Mouse (Mus musculus): ENCODE measurements around the gene Szt2. TPM values are rescaled to one million over a fixed set of nuclear protein-coding genes. Genes with fewer than 3 reads are reported as not detected.
A peak's percentile ranks its signal among the peaks of the same experiment; 100 is the strongest.

Szt2 gene
- polyA plus RNA-seq, 1 experiment from 2014 or later = 8.7 TPM

DNA sequence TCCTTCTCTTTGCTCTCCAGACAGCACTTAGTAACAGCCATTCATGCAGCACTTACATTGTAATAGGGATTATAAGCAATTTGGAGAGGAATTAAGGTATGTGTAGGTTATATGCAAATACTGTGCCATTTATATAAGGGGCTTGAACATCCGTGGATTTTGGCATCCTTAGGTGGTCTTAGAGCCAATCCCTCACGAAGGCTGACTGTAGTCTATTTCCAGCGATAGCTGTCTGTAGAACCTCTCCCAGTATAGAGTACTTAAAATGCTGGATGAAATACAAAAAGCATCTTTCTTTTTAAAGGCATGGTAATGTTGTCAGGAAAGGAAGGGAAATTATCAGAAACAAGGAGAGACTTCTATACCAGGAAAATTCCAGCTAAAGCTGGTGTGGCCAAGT lies 67.6 kb downstream of the Szt2 start:
- no peak overlapping the region for H3K4me2 ChIP-seq (ENCODE audit: low read depth, low read length)
- no peaks in the 10 kb centered on the region for H3K27me3 ChIP-seq (replicated peaks; ENCODE audit: control insufficient read depth, insufficient read depth, low read length)
- no peaks in the 10 kb centered on the region for H3K9me3 ChIP-seq (ENCODE audit: control insufficient read depth, low read length)
- no peak overlapping the region for H3K27ac ChIP-seq (replicated peaks; ENCODE audit: low read depth, low read length)
- 77% methylated on average over 3 of the region's 3 CpGs for WGBS
- H3K4me1 ChIP-seq (ENCODE audit: control insufficient read depth, insufficient read depth, low read length) = peaks cover 3% of the 10 kb centered on the region; the same call in 1 of the 2 replicates
- no peak overlapping the region for H3K4me3 ChIP-seq (ENCODE audit: low read depth, low read length)
- no peak overlapping the region for H3K9ac ChIP-seq (ENCODE audit: low read depth, low read length)
- DNase-seq (ENCODE audit: low spot score) (no peak), ATAC-seq (ENCODE audit: low read depth) (no peak)
- H3K36me3 ChIP-seq (ENCODE audit: control insufficient read depth, insufficient read depth, low read length) = no peaks in the 10 kb centered on the region

DNA sequence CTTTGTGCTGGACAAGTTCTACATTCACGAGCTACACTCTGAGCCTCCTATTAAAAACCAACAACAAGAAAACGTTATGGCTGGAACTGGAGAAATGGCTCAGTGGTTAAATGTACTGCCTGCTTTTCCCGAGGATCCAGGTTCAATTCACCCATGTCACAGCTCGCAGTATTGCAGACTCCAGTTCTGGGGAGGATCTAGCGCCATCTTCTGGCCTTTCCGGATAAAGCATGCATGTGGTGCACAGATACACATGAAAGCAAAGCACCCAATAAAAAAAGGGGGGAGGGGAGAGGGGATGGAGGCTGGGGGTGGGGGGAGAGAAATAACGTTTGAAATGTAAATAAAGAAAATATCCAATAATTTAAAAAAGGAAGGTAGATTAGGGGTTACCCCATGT lies 72.4 kb downstream of the Szt2 start:
- Histone ChIP-seq H3K4me3 (ENCODE audit: low read depth, low read length) (no peak overlapping the region), H3K27ac (replicated peaks; ENCODE audit: low read depth, low read length) (no peak overlapping the region), H3K36me3 (ENCODE audit: control insufficient read depth, insufficient read depth, low read length) (no peaks in the 10 kb centered on the region), H3K27me3 (replicated peaks; ENCODE audit: control insufficient read depth, insufficient read depth, low read length) (no peaks in the 10 kb centered on the region), H3K4me2 (ENCODE audit: low read depth, low read length) (no peak overlapping the region), H3K4me1 (ENCODE audit: control insufficient read depth, insufficient read depth, low read length) (peaks cover 3% of the 10 kb centered on the region; the same call in 1 of the 2 replicates), H3K9ac (ENCODE audit: low read depth, low read length) (no peak overlapping the region), H3K9me3 (ENCODE audit: control insufficient read depth, low read length) (no peaks in the 10 kb centered on the region)
- DNase-seq (ENCODE audit: low spot score) = peak; percentile 52
- ATAC-seq (ENCODE audit: low read depth) = no peak
- WGBS = 18% methylated on average over 7 of the region's 7 CpGs

DNA sequence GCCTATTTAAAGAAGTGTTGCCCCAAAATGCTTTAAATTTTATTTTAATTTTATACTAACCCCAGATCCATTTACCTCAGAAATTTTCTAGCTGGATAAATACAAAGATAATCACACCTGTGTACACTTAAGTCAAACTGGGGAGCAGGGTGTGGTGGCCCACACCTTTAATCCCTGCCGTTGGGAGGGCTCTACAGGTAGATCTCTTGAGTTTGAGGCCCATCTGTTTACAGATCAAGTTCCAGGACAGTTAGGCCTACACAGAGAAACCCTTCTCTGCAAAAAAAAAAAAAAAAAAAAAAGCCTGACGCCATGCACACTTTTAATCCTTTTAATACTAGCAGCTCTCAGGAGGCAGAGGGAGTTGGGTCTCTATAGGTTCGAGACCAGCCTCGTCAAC lies 73.1 kb downstream of the Szt2 start:
- ATAC-seq (ENCODE audit: low read depth) (no peak), DNase-seq (ENCODE audit: low spot score) (no peak)
- H3K36me3 ChIP-seq (ENCODE audit: control insufficient read depth, insufficient read depth, low read length) = no peaks in the 10 kb centered on the region
- H3K4me3 ChIP-seq (ENCODE audit: low read depth, low read length) = no peak overlapping the region
- no peak overlapping the region for H3K27ac ChIP-seq (replicated peaks; ENCODE audit: low read depth, low read length)
- no peak overlapping the region for H3K4me2 ChIP-seq (ENCODE audit: low read depth, low read length)
- H3K9me3 ChIP-seq (ENCODE audit: control insufficient read depth, low read length) = no peaks in the 10 kb centered on the region
- 75% methylated on average over 4 of the region's 4 CpGs for WGBS
- H3K4me1 ChIP-seq (ENCODE audit: control insufficient read depth, insufficient read depth, low read length) = peaks cover 6% of the 10 kb centered on the region; the same call in 1 of the 2 replicates
- no peaks in the 10 kb centered on the region for H3K27me3 ChIP-seq (replicated peaks; ENCODE audit: control insufficient read depth, insufficient read depth, low read length)
- H3K9ac ChIP-seq (ENCODE audit: low read depth, low read length) = no peak overlapping the region

DNA sequence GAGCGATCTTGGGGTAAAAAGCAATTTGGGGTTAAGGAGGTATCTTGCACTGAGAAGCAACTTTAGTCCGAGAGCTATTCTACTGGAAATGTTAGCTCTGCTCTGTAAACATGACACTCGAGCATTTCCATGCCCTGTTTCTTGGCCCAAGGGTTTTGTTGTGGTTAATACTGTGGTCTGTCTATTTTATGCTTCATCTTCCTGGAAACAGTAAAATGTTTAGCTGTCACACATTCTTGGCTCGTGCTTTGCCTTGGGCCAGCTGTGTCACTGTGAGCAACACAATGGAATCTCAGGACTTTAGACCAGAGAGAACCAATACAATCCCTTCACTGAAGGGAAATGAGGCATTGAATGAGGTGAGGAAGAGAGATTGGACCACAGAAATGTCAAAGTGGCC lies 77.3 kb downstream of the Szt2 start:
- H3K27me3 ChIP-seq (replicated peaks; ENCODE audit: control insufficient read depth, insufficient read depth, low read length) = no peaks in the 10 kb centered on the region
- no peak overlapping the region; the same call in 1 of the 2 replicates for H3K27ac ChIP-seq (replicated peaks; ENCODE audit: low read depth, low read length)
- 32% methylated on average over 4 of the region's 4 CpGs for WGBS
- no peak overlapping the region for H3K4me3 ChIP-seq (ENCODE audit: low read depth, low read length)
- no peaks in the 10 kb centered on the region for H3K9me3 ChIP-seq (ENCODE audit: control insufficient read depth, low read length)
- no peaks in the 10 kb centered on the region for H3K36me3 ChIP-seq (ENCODE audit: control insufficient read depth, insufficient read depth, low read length)
- H3K4me2 ChIP-seq (ENCODE audit: low read depth, low read length) = no peak overlapping the region
- ATAC-seq (ENCODE audit: low read depth) (no peak), DNase-seq (ENCODE audit: low spot score) (peak; percentile 39)
- no peak overlapping the region for H3K9ac ChIP-seq (ENCODE audit: low read depth, low read length)
- 0 out of 2 replicates have a peak, but pooled peaks cover 3% of the 10 kb centered on the region for H3K4me1 ChIP-seq (ENCODE audit: control insufficient read depth, insufficient read depth, low read length)

DNA sequence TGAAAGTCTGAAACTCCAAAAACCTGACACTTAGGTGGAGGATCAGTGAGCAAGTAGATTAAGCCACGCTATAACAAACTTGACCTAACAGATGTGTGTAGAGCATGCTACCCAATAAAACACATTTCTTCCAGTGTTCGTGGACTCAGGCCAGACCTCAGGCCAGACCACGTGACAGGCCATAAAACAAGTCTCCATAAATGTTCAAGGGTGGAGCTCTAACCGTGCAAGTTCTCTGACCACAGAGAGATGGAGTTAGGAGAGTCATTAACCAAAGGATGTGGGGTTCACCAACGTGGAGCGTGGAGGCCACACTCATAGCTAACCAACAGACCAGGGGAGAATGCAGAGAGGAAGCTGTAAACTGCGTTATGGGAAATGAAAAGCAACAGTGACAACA lies 82.6 kb downstream of the Szt2 start:
- Histone ChIP-seq H3K9ac (ENCODE audit: low read depth, low read length) (no peak overlapping the region), H3K9me3 (ENCODE audit: control insufficient read depth, low read length) (no peaks in the 10 kb centered on the region), H3K4me1 (ENCODE audit: control insufficient read depth, insufficient read depth, low read length) (0 out of 2 replicates have a peak, but pooled peaks cover 1% of the 10 kb centered on the region), H3K4me2 (ENCODE audit: low read depth, low read length) (no peak overlapping the region), H3K36me3 (ENCODE audit: control insufficient read depth, insufficient read depth, low read length) (no peaks in the 10 kb centered on the region), H3K27ac (replicated peaks; ENCODE audit: low read depth, low read length) (no peak overlapping the region), H3K27me3 (replicated peaks; ENCODE audit: control insufficient read depth, insufficient read depth, low read length) (no peaks in the 10 kb centered on the region), H3K4me3 (ENCODE audit: low read depth, low read length) (no peak overlapping the region)
- ATAC-seq (ENCODE audit: low read depth) (no peak), DNase-seq (ENCODE audit: low spot score) (peak; percentile 57)
- 69% methylated on average over 7 of the region's 7 CpGs for WGBS

DNA sequence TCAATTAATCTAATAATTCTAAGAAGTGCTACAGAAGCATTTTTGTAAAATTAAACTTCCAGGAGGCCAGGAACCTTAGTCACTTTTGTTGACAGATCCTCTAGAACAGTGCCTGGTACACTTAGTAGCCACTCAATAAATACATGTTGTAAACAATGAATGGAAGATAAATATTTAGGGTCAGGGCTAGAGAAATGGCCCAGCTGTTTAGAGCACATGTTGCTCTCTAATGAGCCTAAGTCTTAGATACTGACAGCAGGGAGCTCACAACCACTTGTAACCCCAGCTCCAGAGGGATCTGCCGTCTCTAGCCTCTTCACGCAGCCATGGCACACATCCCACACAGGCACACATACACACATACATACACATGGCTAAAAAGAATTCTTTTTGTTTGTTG lies 88.4 kb downstream of the Szt2 start:
- Histone ChIP-seq H3K27me3 (replicated peaks; ENCODE audit: control insufficient read depth, insufficient read depth, low read length) (no peaks in the 10 kb centered on the region), H3K9ac (ENCODE audit: low read depth, low read length) (no peak overlapping the region), H3K4me2 (ENCODE audit: low read depth, low read length) (no peak overlapping the region), H3K27ac (replicated peaks; ENCODE audit: low read depth, low read length) (no peak overlapping the region), H3K9me3 (ENCODE audit: control insufficient read depth, low read length) (no peaks in the 10 kb centered on the region), H3K4me3 (ENCODE audit: low read depth, low read length) (no peak overlapping the region), H3K4me1 (ENCODE audit: control insufficient read depth, insufficient read depth, low read length) (0 out of 2 replicates have a peak, but pooled peaks cover under 1% of the 10 kb centered on the region), H3K36me3 (ENCODE audit: control insufficient read depth, insufficient read depth, low read length) (no peaks in the 10 kb centered on the region)
- DNase-seq (ENCODE audit: low spot score) (no peak), ATAC-seq (ENCODE audit: low read depth) (no peak)
- 80% methylated on average over 2 of the region's 2 CpGs for WGBS

DNA sequence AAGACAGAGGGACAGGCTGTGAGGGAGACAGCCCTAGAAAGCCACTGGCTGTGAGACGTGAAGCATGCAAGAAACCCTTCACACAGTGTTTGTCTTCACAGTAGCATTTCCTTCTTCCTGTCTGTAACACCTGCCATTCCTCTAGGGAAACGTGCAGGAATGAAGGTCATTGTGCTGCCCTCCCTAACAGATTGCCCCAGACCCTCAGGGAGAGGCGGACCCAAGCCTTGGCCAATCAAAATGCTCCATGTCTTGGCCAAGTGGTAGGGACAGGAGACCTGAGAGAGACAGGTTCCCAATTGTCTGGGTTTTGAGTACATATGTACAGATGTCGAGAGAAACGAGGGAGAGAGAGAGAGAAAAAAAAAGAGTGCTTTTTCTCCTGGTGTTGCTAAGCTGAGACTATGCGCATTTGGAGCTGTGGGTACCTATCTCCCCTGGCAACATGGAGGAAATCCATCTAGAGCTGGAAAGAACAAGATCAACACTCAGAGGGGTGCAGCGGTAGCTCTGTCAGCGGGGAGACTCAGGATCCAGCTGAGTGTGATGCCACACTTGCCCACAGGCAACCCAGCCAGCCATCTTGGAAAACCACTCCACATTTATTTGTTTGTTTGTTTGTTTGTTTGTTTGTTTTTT lies 89.2 kb downstream of the Szt2 start:
- ATAC-seq (ENCODE audit: low read depth) (no peak), DNase-seq (ENCODE audit: low spot score) (no peak)
- Histone ChIP-seq H3K9ac (ENCODE audit: low read depth, low read length) (no peak overlapping the region), H3K36me3 (ENCODE audit: control insufficient read depth, insufficient read depth, low read length) (no peaks in the 10 kb centered on the region), H3K27ac (replicated peaks; ENCODE audit: low read depth, low read length) (no peak overlapping the region), H3K9me3 (ENCODE audit: control insufficient read depth, low read length) (no peaks in the 10 kb centered on the region), H3K27me3 (replicated peaks; ENCODE audit: control insufficient read depth, insufficient read depth, low read length) (no peaks in the 10 kb centered on the region), H3K4me3 (ENCODE audit: low read depth, low read length) (no peak overlapping the region), H3K4me1 (ENCODE audit: control insufficient read depth, insufficient read depth, low read length) (peaks cover 7% of the 10 kb centered on the region; the same call in 1 of the 2 replicates), H3K4me2 (ENCODE audit: low read depth, low read length) (no peak overlapping the region)
- 30% methylated on average over 8 of the region's 8 CpGs for WGBS

DNA sequence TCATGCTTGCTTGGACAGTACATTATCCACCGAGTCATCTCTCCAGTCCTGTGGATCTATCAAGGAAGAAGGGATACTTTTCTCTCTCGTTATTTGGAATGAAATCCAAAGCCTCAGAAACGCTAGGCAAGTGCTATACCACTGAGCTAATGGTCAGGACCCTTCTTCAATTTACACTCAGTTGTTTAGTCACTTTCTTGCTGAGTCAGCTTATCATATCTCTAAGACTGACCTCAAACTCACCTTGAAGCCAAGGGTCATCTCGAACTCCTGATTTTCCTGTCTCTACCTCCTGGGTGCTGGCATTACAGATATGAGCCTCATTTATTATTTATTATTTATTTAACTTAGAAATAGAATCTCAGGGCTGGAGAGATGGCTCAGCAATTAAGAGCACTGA lies 92.4 kb downstream of the Szt2 start:
- DNase-seq (ENCODE audit: low spot score) = no peak
- Histone ChIP-seq H3K36me3 (ENCODE audit: control insufficient read depth, insufficient read depth, low read length) (no peaks in the 10 kb centered on the region), H3K4me1 (ENCODE audit: control insufficient read depth, insufficient read depth, low read length) (peaks cover 9% of the 10 kb centered on the region; the same call in 1 of the 2 replicates), H3K27ac (replicated peaks; ENCODE audit: low read depth, low read length) (no peak overlapping the region), H3K4me2 (ENCODE audit: low read depth, low read length) (no peak overlapping the region), H3K9ac (ENCODE audit: low read depth, low read length) (no peak overlapping the region), H3K27me3 (replicated peaks; ENCODE audit: control insufficient read depth, insufficient read depth, low read length) (no peaks in the 10 kb centered on the region), H3K4me3 (ENCODE audit: low read depth, low read length) (no peak overlapping the region), H3K9me3 (ENCODE audit: control insufficient read depth, low read length) (no peaks in the 10 kb centered on the region)
- no peak for ATAC-seq (ENCODE audit: low read depth)
- WGBS = 85% methylated on average over 4 of the region's 4 CpGs

DNA sequence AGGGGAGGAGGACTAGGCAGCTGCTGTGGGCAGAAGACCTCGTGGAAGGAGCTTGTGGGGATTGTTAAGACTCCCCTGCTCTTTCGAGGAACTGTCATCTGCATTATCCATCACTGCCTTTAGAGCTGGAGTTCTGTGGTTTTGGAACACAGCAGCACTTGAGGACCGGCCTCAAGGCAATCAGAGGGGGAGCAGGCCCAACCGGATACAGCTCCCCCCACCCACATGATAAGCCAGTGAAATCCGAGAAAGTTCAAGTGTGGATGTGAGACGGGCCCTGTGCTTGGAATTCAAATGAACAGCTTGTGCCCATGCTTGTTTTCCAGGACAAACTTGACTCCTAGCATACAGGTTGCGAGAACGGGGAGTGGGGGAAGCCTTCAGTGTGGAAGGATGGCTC lies 93.8 kb downstream of the Szt2 start:
- H3K4me2 ChIP-seq (ENCODE audit: low read depth, low read length) = no peak overlapping the region
- no peaks in the 10 kb centered on the region for H3K36me3 ChIP-seq (ENCODE audit: control insufficient read depth, insufficient read depth, low read length)
- DNase-seq (ENCODE audit: low spot score) (peak; percentile 77), ATAC-seq (ENCODE audit: low read depth) (peak; percentile 51; the same call in 1 of the 2 replicates)
- H3K27me3 ChIP-seq (replicated peaks; ENCODE audit: control insufficient read depth, insufficient read depth, low read length) = no peaks in the 10 kb centered on the region
- peaks cover 9% of the 10 kb centered on the region; the same call in 1 of the 2 replicates for H3K4me1 ChIP-seq (ENCODE audit: control insufficient read depth, insufficient read depth, low read length)
- no peak overlapping the region for H3K4me3 ChIP-seq (ENCODE audit: low read depth, low read length)
- H3K9ac ChIP-seq (ENCODE audit: low read depth, low read length) = no peak overlapping the region
- 22% methylated on average over 8 of the region's 8 CpGs for WGBS
- H3K27ac ChIP-seq (replicated peaks; ENCODE audit: low read depth, low read length) = 0 out of 2 replicates have a peak overlapping the region, but pooled peaks have one; percentile 6
- no peaks in the 10 kb centered on the region for H3K9me3 ChIP-seq (ENCODE audit: control insufficient read depth, low read length)
